Mouse (Mus musculus) cerebellum, postnatal 4 days (tissue): ENCODE data around the gene Ubash3a.

Source experiments
- DNase-seq, 2 experiments: peaks; one replicate each; pipeline ENCODE4 v3.0.0; 2022; ENCODE audit warnings: low spot score in 2 of 2, mixed read lengths in 1 of 2

Gene Ubash3a

GRCm38 (mm10) chr17:31207771-31208334 is at the start of gene Ubash3a:
Gene Ubash3a, plus strand, starts transcription at chr17:31207873.
- no peak for DNase-seq

DNA sequence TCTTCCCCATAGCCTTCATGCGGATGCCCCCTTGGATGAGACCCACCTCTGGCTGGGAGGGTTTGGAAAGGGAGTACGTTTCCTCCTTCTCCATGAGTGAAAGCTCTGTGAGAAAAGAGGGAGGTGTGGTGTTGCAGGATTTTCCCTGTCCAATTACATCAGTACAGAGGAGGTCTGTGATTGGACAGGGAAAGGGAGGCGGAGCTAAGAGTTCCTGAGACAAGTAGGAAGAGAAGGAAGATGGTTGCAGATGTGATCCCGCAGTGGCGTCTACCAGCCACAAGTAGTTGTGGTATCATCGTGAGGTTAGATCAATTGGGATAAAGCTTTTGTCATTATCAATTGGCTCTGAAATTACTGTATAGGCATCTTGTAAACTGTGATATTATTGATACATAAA is 49.8 kb upstream of the Ubash3a start:
- no peak for DNase-seq

GRCm38 (mm10) chr17:31160291-31160690 is 47.4 kb upstream of the Ubash3a start:
- no peak for DNase-seq

- DNase-seq: no peak
These were observed 45.1 kb upstream of the Ubash3a start for GRCm38 (mm10) chr17:31162607-31163006.

DNA sequence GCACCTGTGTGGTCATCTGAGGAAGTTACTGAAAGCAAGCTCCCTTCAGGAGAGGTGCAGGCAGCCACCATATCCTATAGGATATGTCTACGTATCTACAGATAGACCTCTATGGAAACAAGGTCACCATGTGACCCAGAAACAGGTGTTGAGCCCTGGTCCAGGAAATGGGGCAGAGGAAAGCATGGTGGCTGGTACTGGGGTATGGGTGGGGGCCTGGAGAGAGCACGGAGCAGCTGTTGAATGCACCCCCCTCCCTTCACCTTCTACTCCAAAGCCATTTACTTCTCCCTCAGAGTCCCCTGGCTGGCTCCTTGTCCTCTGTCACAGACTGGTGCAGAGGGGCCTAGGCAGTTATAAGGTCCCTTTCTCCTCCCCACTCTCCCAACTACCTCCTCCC is 43.9 kb upstream of the Ubash3a start:
- no peak for DNase-seq

- no peak for DNase-seq
These were observed 42.5 kb upstream of the Ubash3a start, which contains the start of gene Tff1 for GRCm38 (mm10) chr17:31165127-31165526. Gene Tff1, minus strand, starts transcription at chr17:31165277.

GRCm38 (mm10) chr17:31169796-31170195 is 37.9 kb upstream of the Ubash3a start:
- no peak for DNase-seq

GRCm38 (mm10) chr17:31176321-31176720 is 31.4 kb upstream of the Ubash3a start:
- DNase-seq: no peak

DNA sequence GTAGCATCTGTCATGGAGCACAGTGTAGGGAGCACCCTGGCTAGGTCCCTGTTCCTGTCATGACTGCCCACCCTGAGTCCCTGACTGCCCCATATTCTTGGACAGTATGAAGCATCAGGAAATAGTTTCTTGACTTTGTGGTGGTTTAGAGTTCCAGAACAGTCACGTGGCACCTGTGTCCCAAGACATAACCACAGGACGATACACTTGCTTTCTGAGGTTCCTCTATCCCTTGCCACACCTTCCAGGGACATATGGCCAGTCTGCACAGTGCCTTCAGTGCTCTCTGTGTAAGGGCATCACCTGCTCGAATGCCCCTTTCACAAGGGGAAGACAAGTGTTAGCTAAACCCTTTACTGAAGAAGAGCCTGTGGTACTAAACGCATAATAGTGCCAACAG is 26.2 kb upstream of the Ubash3a start:
- DNase-seq: no peak

GRCm38 (mm10) chr17:31183180-31183974 is 24.3 kb upstream of the Ubash3a start:
- DNase-seq: no peak

DNA sequence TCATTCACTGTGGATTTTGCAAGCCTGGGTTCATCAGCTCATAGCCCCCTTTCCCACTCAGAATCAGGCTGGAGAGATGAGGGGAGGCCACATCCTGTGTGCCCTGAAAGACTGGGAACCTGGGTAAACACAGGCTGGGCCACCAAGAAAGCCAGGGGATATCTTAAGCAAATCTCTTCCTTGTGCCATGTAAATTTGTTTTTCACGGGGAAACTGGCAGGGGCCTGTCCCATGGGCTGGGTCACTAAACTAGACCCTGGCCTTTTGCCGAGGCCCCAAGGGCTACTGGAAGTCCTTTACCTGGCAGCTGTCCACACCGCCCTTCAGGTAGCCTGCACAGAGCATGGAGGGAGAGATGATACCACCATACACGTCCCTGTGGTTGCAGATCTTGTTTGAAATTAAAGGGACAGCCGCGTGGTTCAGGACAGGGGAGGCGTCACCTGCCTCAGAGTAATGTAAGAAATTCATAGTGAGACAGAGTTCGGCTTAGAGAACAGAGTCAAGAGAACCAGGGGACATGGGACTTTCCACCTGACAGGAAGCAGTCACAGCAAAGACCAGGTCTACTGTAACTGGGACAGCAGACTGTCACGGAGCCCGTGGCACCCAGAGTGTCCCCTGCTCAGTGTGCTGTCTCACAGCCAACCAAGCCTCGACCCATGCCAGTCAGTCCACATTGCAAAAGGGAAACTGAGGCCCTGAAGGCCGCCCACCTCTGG is 23.2 kb upstream of the Ubash3a start:
- no peak for DNase-seq

GRCm38 (mm10) chr17:31187370-31187769 is 20.3 kb upstream of the Ubash3a start:
- DNase-seq: peak; percentile 56 to 73

DNA sequence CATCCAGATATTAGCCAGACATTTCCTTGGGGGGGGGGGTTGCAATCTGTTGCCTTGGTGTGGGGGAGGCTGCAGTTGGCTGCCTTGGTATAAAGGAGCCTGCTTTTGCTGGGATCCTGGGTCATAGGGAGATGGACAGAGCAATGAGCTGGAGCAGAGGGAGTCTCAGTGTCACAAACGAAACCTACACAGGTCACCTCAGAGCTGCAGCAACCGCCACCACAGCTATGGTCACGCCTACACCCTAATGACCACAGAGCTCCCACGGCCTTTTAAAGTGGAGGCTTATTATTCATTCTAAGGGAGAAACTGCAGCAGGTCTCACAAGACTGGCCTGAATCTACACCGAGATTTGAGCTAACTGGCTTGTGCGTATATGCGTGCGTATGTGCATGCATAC is 15.8 kb upstream of the Ubash3a start:
- DNase-seq: no peak

GRCm38 (mm10) chr17:31192663-31193062 is 15.0 kb upstream of the Ubash3a start:
- DNase-seq: no peak

GRCm38 (mm10) chr17:31193360-31193759 is 14.3 kb upstream of the Ubash3a start:
- DNase-seq: no peak

- DNase-seq: no peak
These were observed 12.5 kb upstream of the Ubash3a start for GRCm38 (mm10) chr17:31195207-31195606.

DNA sequence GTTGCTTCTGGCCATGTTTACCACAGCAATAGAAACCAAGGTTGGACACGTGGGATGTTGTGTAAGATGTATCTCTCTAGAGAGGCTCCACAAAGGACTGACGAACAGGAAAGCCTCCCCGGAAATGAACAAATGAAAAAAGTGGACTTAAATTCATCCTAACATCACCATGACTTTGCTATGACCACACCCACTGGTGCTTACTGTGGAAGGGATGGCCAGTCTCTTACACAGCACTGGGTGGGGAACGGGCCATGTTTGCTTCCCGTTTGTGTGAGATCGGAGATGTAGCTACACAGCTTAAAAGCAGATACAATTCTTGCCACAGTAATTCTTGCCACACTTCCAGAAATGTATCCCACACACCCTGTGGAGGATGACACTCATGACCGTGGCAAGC is 11.4 kb upstream of the Ubash3a start:
- DNase-seq: no peak

DNA sequence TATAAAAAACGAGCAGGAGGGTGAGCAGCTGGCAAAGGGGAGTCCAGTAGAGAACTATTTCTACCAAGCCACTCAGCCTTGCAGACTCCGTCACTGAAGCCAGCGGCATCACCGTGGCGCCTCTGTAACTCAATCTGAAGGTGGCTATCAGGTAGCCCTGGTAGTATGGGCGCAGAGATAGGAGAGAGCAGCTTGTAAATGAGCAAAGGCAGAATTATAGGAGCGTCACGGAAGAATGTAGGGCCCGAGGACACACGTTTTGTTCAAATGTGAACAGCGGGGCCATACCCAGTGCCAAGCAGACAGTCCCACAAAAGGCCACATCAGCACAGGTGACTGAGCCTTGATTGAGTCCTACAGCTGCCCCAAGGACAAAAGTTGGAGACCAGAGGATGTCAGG is 8.8 kb upstream of the Ubash3a start, which contains the start of gene Tmprss3:
Gene Tmprss3 (minus strand): TSS at position 101 of the 400 bp plus-strand sequence.
- DNase-seq: no peak

- no peak for DNase-seq
These were observed 981 bp downstream of the Ubash3a start for GRCm38 (mm10) chr17:31208654-31209053.

- no peak for DNase-seq
These were observed 1.8 kb downstream of the Ubash3a start for GRCm38 (mm10) chr17:31209376-31209930.

DNA sequence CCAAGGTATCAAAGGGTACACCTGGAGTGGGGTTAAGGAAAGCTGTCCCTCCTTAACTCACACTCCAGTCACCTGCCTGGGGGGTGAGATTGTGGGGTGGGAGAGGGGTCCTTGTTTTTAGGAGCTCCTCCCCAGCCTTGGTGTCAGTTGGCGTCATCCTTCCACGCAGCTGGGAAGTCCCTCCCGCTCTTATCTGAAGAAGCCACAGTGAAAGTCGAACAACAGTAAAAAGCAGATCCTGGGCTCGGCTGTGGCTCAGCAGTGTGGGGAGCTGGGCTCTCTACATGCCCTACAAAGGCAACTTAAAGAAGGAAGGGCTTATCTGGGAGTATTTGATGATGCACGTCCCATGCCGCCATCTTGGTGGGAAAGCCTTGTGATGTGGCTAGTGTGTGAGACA is 2.6 kb downstream of the Ubash3a start:
- no peak for DNase-seq

- no peak for DNase-seq
These were observed 4.2 kb downstream of the Ubash3a start for GRCm38 (mm10) chr17:31211881-31212280.
